Mouse (Mus musculus): ENCODE data around the gene Trip10.

GRCm38 (mm10) chr17:57229851-57230727 is 19.2 kb upstream of the Trip10 start:
- no peak for TF ChIP-seq CTCF (IDR thresholded peaks at IDR 0.05; ENCODE audit: insufficient read depth, low read depth, low read length)
- TF ChIP-seq POLR2A (IDR thresholded peaks at IDR 0.05; ENCODE audit: insufficient read depth, low read depth, low read length) = no peak
